In the genomic region with DNA sequence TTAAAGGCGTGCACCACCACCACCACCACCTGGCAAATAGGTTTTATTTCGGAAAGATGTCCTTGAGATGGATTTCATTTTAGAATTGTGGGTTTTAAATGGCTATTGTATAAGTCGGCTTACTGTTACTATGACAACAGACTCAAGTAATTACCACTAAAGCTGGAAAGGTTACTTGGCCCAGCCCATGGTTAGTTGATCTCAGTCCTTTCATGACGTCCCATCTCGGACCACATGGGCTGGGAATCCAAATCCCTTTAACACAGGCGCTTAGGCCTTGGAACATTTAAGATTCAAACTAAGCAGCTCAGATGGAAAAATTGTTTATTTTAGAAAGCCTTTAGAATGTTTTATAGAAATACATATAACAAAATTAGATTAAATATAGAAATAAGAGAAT, we compare ENCODE assay signal across 27 mouse cellular contexts.
DNase-seq lines count a peak whose midpoint lies in the region; ATAC-seq and TF ChIP-seq lines count a peak whose summit lies in the region.
"Had no signal": no experiment of that assay in that cellular context is flagged by ENCODE, and none has a peak within 500 bp of the region (broad histone marks: within the 10 kb centered on the region; RNA-seq: fewer than 3 reads in every experiment).

No protein-coding gene starts in this region.

- no peak for ATAC-seq in midbrain, embryonic 14.5 days (ENCODE audit: low FRiP score, low TSS enrichment)
- peak; percentile 76; the same call in 1 of the 2 replicates for ATAC-seq in embryonic facial prominence, embryonic 15.5 days (ENCODE audit: insufficient number of reproducible peaks, low FRiP score, low TSS enrichment, low read depth)
- ATAC-seq: CD4-positive, CD25-positive, alpha-beta regulatory T cell, adult 4 months; forebrain, embryonic 15.5 days; hindbrain, postnatal 0 days; inflammation-experienced regulatory T-cells, adult 6 months had no signal

- H3K9ac ChIP-seq in midbrain, embryonic 14.5 days (replicated peaks; ENCODE audit: low read length), result no peak overlapping the region
- no peak overlapping the region for H3K9ac ChIP-seq in embryonic facial prominence, embryonic 15.5 days
- H3K9ac ChIP-seq: forebrain, embryonic 12.5 days; forebrain, embryonic 15.5 days; heart, embryonic 12.5 days; heart, embryonic 15.5 days; hindbrain, embryonic 14.5 days had no signal

- H3K27ac ChIP-seq in midbrain, embryonic 14.5 days (replicated peaks; ENCODE audit: low read depth, low read length), result no peak overlapping the region
- H3K27ac ChIP-seq in midbrain, embryonic 10.5 days (replicated peaks), result no peak overlapping the region
- no peak overlapping the region for H3K27ac ChIP-seq in embryonic facial prominence, embryonic 15.5 days (replicated peaks)
- H3K27ac ChIP-seq: forebrain, embryonic 12.5 days; forebrain, embryonic 15.5 days; gastrocnemius, adult 2 months; heart, embryonic 15.5 days; hindbrain, embryonic 14.5 days; hindbrain, postnatal 0 days had no signal

- no peak overlapping the region for H3K4me2 ChIP-seq in midbrain, embryonic 14.5 days (ENCODE audit: low read length)
- no peak overlapping the region for H3K4me2 ChIP-seq in embryonic facial prominence, embryonic 15.5 days (replicated peaks)
- H3K4me2 ChIP-seq: forebrain, embryonic 12.5 days; forebrain, embryonic 15.5 days; heart, embryonic 12.5 days; heart, embryonic 15.5 days; hindbrain, embryonic 14.5 days had no signal

- H3K9me3 ChIP-seq in midbrain, embryonic 14.5 days (ENCODE audit: control insufficient read depth, low read length), result no peaks in the 10 kb centered on the region
- no peaks in the 10 kb centered on the region for H3K9me3 ChIP-seq in midbrain, embryonic 10.5 days (replicated peaks)
- H3K9me3 ChIP-seq in embryonic facial prominence, embryonic 15.5 days (replicated peaks), result no peaks in the 10 kb centered on the region
- H3K9me3 ChIP-seq: forebrain, embryonic 12.5 days; forebrain, embryonic 15.5 days; heart, embryonic 12.5 days; heart, embryonic 15.5 days had no signal

- intact Hi-C loops in heart, postnatal 10 days (cut with DNase I), result no loop called here

- no peak for TF ChIP-seq POLR2A in brain, embryonic 14.5 days (IDR thresholded peaks at IDR 0.05; ENCODE audit: borderline replicate concordance, extremely low read depth, insufficient read depth, insufficient read length, poor library complexity, severe bottlenecking)

- no peak for TF ChIP-seq CTCF in brain, embryonic 14.5 days (IDR thresholded peaks at IDR 0.05; ENCODE audit: borderline replicate concordance, extremely low read depth, insufficient read depth, insufficient read length)

- no peaks in the 10 kb centered on the region for H3K36me3 ChIP-seq in midbrain, embryonic 14.5 days (ENCODE audit: control insufficient read depth, insufficient read depth, low read length)
- H3K36me3 ChIP-seq in midbrain, embryonic 10.5 days, result no peaks in the 10 kb centered on the region
- H3K36me3 ChIP-seq in embryonic facial prominence, embryonic 15.5 days, result no peaks in the 10 kb centered on the region
- H3K36me3 ChIP-seq: forebrain, embryonic 12.5 days; forebrain, embryonic 15.5 days; heart, embryonic 12.5 days; heart, embryonic 15.5 days had no signal

- no peak overlapping the region for H3K4me3 ChIP-seq in midbrain, embryonic 14.5 days (replicated peaks; ENCODE audit: low read depth, low read length)
- no peak overlapping the region for H3K4me3 ChIP-seq in midbrain, embryonic 10.5 days
- H3K4me3 ChIP-seq in embryonic facial prominence, embryonic 15.5 days (replicated peaks), result no peak overlapping the region
- H3K4me3 ChIP-seq: erythroblast, embryonic 14.5 days; forebrain, embryonic 12.5 days; forebrain, embryonic 15.5 days; gastrocnemius, adult 2 months; heart, embryonic 12.5 days; heart, embryonic 15.5 days had no signal

- WGBS in midbrain, embryonic 14.5 days, result 60% methylated on average over 6 of the region's 6 CpGs
- WGBS in midbrain, embryonic 10.5 days, result 67% methylated on average over 6 of the region's 6 CpGs
- 64% methylated on average over 6 of the region's 6 CpGs for WGBS in embryonic facial prominence, embryonic 15.5 days

- DNase-seq in midbrain, embryonic 14.5 days, result peak; percentile 24
- no peak for DNase-seq in midbrain, embryonic 10.5 days (ENCODE audit: low spot score)
- DNase-seq in brain, embryonic 14.5 days (ENCODE audit: low read depth), result peak; percentile 32
- no peak for DNase-seq in thymus, postnatal 10 days (ENCODE audit: low spot score in 2 of 2)
- no peak for DNase-seq in heart, postnatal 10 days
- DNase-seq: adrenal gland, adult 2 months; adrenal gland, postnatal 14 days; cerebellum, adult 11-12 months; cerebellum, adult 8-10 months; cerebellum, postnatal 10 days; cerebellum, postnatal 36 days; embryo, embryonic 11 days; gastrocnemius, adult 2 months; gastrocnemius, postnatal 14 days; heart, adult 18-20 months; heart, postnatal 14 days; heart, postnatal 4 days had no signal

- no peaks in the 10 kb centered on the region for H3K4me1 ChIP-seq in midbrain, embryonic 14.5 days (ENCODE audit: control insufficient read depth, insufficient read depth, low read length)
- H3K4me1 ChIP-seq in midbrain, embryonic 10.5 days, result peaks cover 4% of the 10 kb centered on the region; the same call in 1 of the 2 replicates
- 0 out of 2 replicates have a peak, but pooled peaks cover under 1% of the 10 kb centered on the region for H3K4me1 ChIP-seq in embryonic facial prominence, embryonic 15.5 days
- H3K4me1 ChIP-seq: forebrain, embryonic 15.5 days; heart, embryonic 12.5 days; heart, embryonic 15.5 days had no signal

- H3K27me3 ChIP-seq in midbrain, embryonic 14.5 days (ENCODE audit: control insufficient read depth, insufficient read depth, low read length), result no peaks in the 10 kb centered on the region
- no peaks in the 10 kb centered on the region for H3K27me3 ChIP-seq in midbrain, embryonic 10.5 days (ENCODE audit: low read depth, poor library complexity, severe bottlenecking)
- H3K27me3 ChIP-seq in embryonic facial prominence, embryonic 15.5 days, result no peaks in the 10 kb centered on the region
- H3K27me3 ChIP-seq: forebrain, embryonic 12.5 days; forebrain, embryonic 15.5 days; heart, embryonic 12.5 days; heart, embryonic 15.5 days had no signal

Comparison
In these comparisons a context has a peak if more than half of its experiments do, and no peak if none do; other contexts are left out.
1. DNase-seq: peak in midbrain, embryonic 14.5 days (single experiment) and brain, embryonic 14.5 days (single experiment); none in midbrain, embryonic 10.5 days (single experiment), thymus, postnatal 10 days (0 of 2) and heart, postnatal 10 days (0 of 2).